Mouse (Mus musculus): ENCODE results near the gene Vamp1. TPM values are rescaled to one million over a fixed set of nuclear protein-coding genes. Genes with fewer than 3 reads are reported as not detected.
A peak's percentile ranks its signal among the peaks of the same experiment; 100 is the strongest.
"Not testable (repeated sequence)": the region's sequence is repeated elsewhere in the genome, so short reads cannot be mapped to it uniquely, and the experiment has no call there.

Vamp1 gene
- polyA plus RNA-seq, 2 experiments, result 2.4 to 16.2 TPM

GRCm38 (mm10) chr6:125256222-125256966, 41.0 kb downstream of the Vamp1 start:
- Histone ChIP-seq H3K27me3 (ENCODE audit: control insufficient read depth, insufficient read depth, low read length) (no peaks in the 10 kb centered on the region), H3K9ac (ENCODE audit: low read depth, low read length, severe bottlenecking) (no peak overlapping the region), H3K4me3 (replicated peaks; ENCODE audit: low read length) (no peak overlapping the region), H3K4me2 (replicated peaks; ENCODE audit: low read depth, low read length, severe bottlenecking) (no peak overlapping the region), H3K27ac (replicated peaks; ENCODE audit: low read depth, low read length) (peak overlapping the region; percentile 43; the same call in 1 of the 2 replicates), H3K9me3 (ENCODE audit: control insufficient read depth, low read length) (no peaks in the 10 kb centered on the region), H3K36me3 (ENCODE audit: control insufficient read depth, insufficient read depth, low read length) (no peaks in the 10 kb centered on the region), H3K4me1 (ENCODE audit: control insufficient read depth, insufficient read depth, low read length) (peaks cover 9% of the 10 kb centered on the region; the same call in 1 of the 2 replicates)
- no peak for TF ChIP-seq POLR2A (IDR thresholded peaks at IDR 0.05; ENCODE audit: borderline replicate concordance, extremely low read depth, insufficient read depth, insufficient read length)
- 79% methylated on average over 8 of the region's 8 CpGs for WGBS
- DNase-seq (ENCODE audit: low spot score) (no peak), ATAC-seq (ENCODE audit: low FRiP score, low read depth) (no peak)

- no peak for TF ChIP-seq POLR2A (IDR thresholded peaks at IDR 0.05; ENCODE audit: borderline replicate concordance, extremely low read depth, insufficient read depth, insufficient read length)
- WGBS, result 78% methylated on average over 10 of the region's 10 CpGs
- DNase-seq (ENCODE audit: low spot score) (no peak), ATAC-seq (ENCODE audit: low FRiP score, low read depth) (no peak)
- Histone ChIP-seq H3K36me3 (ENCODE audit: control insufficient read depth, insufficient read depth, low read length) (no peaks in the 10 kb centered on the region), H3K27ac (replicated peaks; ENCODE audit: low read depth, low read length) (no peak overlapping the region), H3K4me2 (replicated peaks; ENCODE audit: low read depth, low read length, severe bottlenecking) (no peak overlapping the region), H3K9me3 (ENCODE audit: control insufficient read depth, low read length) (no peaks in the 10 kb centered on the region), H3K9ac (ENCODE audit: low read depth, low read length, severe bottlenecking) (no peak overlapping the region), H3K4me1 (ENCODE audit: control insufficient read depth, insufficient read depth, low read length) (peaks cover 9% of the 10 kb centered on the region; the same call in 1 of the 2 replicates), H3K4me3 (replicated peaks; ENCODE audit: low read length) (no peak overlapping the region), H3K27me3 (ENCODE audit: control insufficient read depth, insufficient read depth, low read length) (no peaks in the 10 kb centered on the region)
These were observed 44.7 kb downstream of the Vamp1 start for GRCm38 (mm10) chr6:125260006-125260555.

DNA sequence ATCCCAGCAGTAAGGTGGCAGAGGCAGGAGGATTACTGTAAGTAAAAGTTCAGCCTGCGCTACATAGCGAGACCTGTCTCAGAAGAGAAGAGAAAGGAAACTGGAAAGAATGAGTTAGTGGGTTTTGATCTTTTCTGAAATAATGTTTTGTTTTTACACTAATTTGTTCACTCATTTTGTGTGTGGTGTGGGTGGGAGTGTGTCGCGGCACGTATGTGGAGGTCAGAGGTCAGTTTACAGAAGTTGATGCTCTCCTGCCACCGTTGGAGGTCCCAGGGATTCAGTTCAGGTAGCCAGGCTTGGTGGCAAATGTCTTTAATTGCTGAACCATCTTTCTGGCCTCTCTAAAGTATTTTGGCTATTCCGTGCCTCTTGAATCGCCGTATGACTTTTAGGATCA, 48.9 kb downstream of the Vamp1 start:
- no peak overlapping the region for H3K4me2 ChIP-seq (replicated peaks; ENCODE audit: low read depth, low read length, severe bottlenecking)
- H3K4me1 ChIP-seq (ENCODE audit: control insufficient read depth, insufficient read depth, low read length), result no peaks in the 10 kb centered on the region
- no peak overlapping the region for H3K9ac ChIP-seq (ENCODE audit: low read depth, low read length, severe bottlenecking)
- no peak overlapping the region for H3K4me3 ChIP-seq (replicated peaks; ENCODE audit: low read length)
- WGBS, result 86% methylated on average over 9 of the region's 9 CpGs
- DNase-seq (ENCODE audit: low spot score), result no peak
- ATAC-seq (ENCODE audit: low FRiP score, low read depth), result no peak
- H3K27ac ChIP-seq (replicated peaks; ENCODE audit: low read depth, low read length), result no peak overlapping the region
- H3K36me3 ChIP-seq (ENCODE audit: control insufficient read depth, insufficient read depth, low read length), result no peaks in the 10 kb centered on the region
- H3K9me3 ChIP-seq (ENCODE audit: control insufficient read depth, low read length), result no peaks in the 10 kb centered on the region
- no peaks in the 10 kb centered on the region for H3K27me3 ChIP-seq (ENCODE audit: control insufficient read depth, insufficient read depth, low read length)
- no peak for TF ChIP-seq POLR2A (IDR thresholded peaks at IDR 0.05; ENCODE audit: borderline replicate concordance, extremely low read depth, insufficient read depth, insufficient read length)

DNA sequence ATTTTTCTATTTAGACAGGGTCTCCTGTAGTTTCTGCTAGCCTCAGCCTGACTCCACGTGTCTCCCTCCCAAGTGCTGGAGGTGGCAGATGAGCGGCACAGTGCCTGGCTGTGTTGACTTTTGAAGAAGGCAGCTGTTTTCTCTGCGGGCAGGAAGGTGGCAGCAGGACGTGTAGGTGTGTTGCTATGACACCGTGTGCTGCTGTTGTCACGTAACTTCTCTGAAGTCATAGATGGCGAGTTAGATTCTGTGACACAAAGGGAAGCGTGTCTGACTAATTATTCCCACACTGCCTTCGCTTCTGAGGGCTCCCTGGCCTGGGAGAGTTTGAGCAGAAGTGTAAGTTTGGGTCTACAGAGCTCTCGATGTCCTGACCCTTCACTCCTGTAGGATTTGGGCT, 49.9 kb downstream of the Vamp1 start:
- Histone ChIP-seq H3K4me2 (replicated peaks; ENCODE audit: low read depth, low read length, severe bottlenecking) (no peak overlapping the region), H3K4me3 (replicated peaks; ENCODE audit: low read length) (no peak overlapping the region), H3K27me3 (ENCODE audit: control insufficient read depth, insufficient read depth, low read length) (no peaks in the 10 kb centered on the region), H3K27ac (replicated peaks; ENCODE audit: low read depth, low read length) (no peak overlapping the region), H3K9ac (ENCODE audit: low read depth, low read length, severe bottlenecking) (no peak overlapping the region), H3K4me1 (ENCODE audit: control insufficient read depth, insufficient read depth, low read length) (no peaks in the 10 kb centered on the region), H3K36me3 (ENCODE audit: control insufficient read depth, insufficient read depth, low read length) (no peaks in the 10 kb centered on the region), H3K9me3 (ENCODE audit: control insufficient read depth, low read length) (no peaks in the 10 kb centered on the region)
- no peak for DNase-seq (ENCODE audit: low spot score)
- WGBS, result 54% methylated on average over 10 of the region's 10 CpGs
- no peak for ATAC-seq (ENCODE audit: low FRiP score, low read depth)
- no peak for TF ChIP-seq POLR2A (IDR thresholded peaks at IDR 0.05; ENCODE audit: borderline replicate concordance, extremely low read depth, insufficient read depth, insufficient read length)

GRCm38 (mm10) chr6:125266091-125266490, 50.7 kb downstream of the Vamp1 start:
- Histone ChIP-seq H3K9ac (ENCODE audit: low read depth, low read length, severe bottlenecking) (no peak overlapping the region), H3K9me3 (ENCODE audit: control insufficient read depth, low read length) (no peaks in the 10 kb centered on the region), H3K4me2 (replicated peaks; ENCODE audit: low read depth, low read length, severe bottlenecking) (no peak overlapping the region), H3K27ac (replicated peaks; ENCODE audit: low read depth, low read length) (no peak overlapping the region), H3K4me1 (ENCODE audit: control insufficient read depth, insufficient read depth, low read length) (no peaks in the 10 kb centered on the region), H3K36me3 (ENCODE audit: control insufficient read depth, insufficient read depth, low read length) (no peaks in the 10 kb centered on the region), H3K4me3 (replicated peaks; ENCODE audit: low read length) (no peak overlapping the region), H3K27me3 (ENCODE audit: control insufficient read depth, insufficient read depth, low read length) (no peaks in the 10 kb centered on the region)
- DNase-seq (ENCODE audit: low spot score) (no peak), ATAC-seq (ENCODE audit: low FRiP score, low read depth) (no peak)
- no peak for TF ChIP-seq POLR2A (IDR thresholded peaks at IDR 0.05; ENCODE audit: borderline replicate concordance, extremely low read depth, insufficient read depth, insufficient read length)
- 63% methylated on average over 13 of the region's 13 CpGs for WGBS

- not testable (repeated sequence) for H3K27ac ChIP-seq (replicated peaks; ENCODE audit: low read depth, low read length); ATAC-seq (ENCODE audit: low FRiP score, low read depth); H3K36me3 ChIP-seq (ENCODE audit: control insufficient read depth, insufficient read depth, low read length); H3K9me3 ChIP-seq (ENCODE audit: control insufficient read depth, low read length); H3K4me1 ChIP-seq (ENCODE audit: control insufficient read depth, insufficient read depth, low read length); H3K27me3 ChIP-seq (ENCODE audit: control insufficient read depth, insufficient read depth, low read length); DNase-seq (ENCODE audit: low spot score); H3K4me3 ChIP-seq (replicated peaks; ENCODE audit: low read length); H3K9ac ChIP-seq (ENCODE audit: low read depth, low read length, severe bottlenecking); H3K4me2 ChIP-seq (replicated peaks; ENCODE audit: low read depth, low read length, severe bottlenecking)
- 72% methylated on average over 6 of the region's 6 CpGs for WGBS
These were observed 51.2 kb downstream of the Vamp1 start for GRCm38 (mm10) chr6:125266600-125266999.
